Mouse (Mus musculus) cerebellum, postnatal 10 days (tissue): ENCODE data around the gene Higd1a.

ENCODE experiments used
- DNase-seq, 2 experiments: peaks; one replicate each; pipeline ENCODE4 v3.0.0; 2021; ENCODE audit warnings: mixed read lengths in 2 of 2

The Higd1a gene

GRCm38 (mm10) chr9:121830956-121831293 lies 27.2 kb downstream of the Higd1a start:
- peak; percentile 91 to 95 for DNase-seq

DNA sequence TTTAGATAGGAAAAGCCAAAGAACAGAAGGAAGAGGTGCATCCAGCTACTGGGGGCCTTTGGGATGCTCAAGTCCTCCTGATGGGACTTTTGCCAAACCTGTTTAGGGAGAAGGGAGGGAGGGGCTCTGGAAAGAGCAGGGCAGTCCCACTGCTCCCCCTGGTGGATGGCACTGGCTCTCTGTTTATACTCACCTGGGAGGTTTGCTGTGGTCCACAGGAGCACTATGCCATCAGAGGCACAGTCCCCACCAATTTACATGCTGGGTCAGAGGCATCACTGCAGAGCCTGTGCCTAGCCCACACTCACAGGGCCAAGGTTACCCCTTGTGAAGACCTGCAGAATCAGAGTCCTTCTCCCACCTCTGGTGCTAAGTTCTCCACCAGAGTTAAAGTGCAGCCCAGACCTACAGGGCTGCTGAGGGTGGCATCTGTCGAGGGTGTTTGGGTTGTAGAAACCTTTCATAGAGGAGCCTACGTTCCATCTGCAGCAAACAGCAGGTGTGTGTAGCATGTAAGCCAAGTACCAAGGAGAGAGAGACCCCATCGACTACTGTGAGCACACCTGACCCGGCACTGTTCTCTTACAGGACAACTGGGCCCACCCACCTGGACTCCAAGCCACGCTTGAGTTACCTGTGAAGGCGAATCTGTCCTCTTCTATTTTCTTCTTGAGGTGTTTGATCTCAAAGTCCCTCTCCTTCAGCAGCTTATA lies 27.8 kb downstream of the Higd1a start:
- DNase-seq, result peak; percentile 79 to 82

GRCm38 (mm10) chr9:121829270-121829992 lies 28.7 kb downstream of the Higd1a start:
- DNase-seq, result no peak

DNA sequence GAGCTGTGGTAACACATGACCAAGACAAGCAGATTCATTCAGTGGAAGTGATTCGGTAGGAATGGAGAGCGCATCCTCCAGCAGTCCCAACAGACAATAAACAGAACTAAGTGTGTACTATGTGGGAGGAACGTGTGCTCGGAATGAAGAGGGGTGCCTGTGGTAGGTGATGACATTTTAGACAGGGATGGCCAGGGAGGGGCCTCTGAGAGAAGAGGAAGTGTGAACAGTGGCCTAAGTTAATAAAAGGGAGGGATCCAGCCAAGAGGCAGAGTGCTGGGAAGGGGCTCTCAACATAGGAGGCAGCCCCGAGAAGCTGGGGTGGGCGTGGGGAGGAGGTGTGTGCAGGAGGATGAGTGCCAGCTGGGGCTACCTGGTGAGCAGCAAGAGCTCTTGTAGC lies 29.8 kb downstream of the Higd1a start:
- no peak for DNase-seq

DNA sequence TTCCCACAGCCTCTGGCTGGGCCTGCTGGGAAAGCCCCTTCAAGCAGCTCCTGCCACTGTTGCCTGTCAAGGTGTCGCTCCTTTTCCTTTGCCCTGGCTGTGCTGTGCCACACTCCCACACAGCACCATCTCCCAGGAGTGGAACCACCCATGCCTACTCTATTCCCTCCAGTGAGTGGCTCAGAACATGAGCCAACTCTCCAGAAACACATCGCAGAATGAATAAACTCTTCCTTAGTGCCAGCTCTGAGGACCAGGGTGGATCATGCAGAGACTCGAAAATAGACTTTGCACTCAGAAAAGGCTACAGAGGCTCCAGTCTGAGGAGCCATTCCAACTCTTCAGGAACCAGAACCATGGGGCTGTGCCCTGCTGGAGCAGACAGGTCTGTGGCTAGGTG lies 31.8 kb downstream of the Higd1a start:
- DNase-seq, result no peak

DNA sequence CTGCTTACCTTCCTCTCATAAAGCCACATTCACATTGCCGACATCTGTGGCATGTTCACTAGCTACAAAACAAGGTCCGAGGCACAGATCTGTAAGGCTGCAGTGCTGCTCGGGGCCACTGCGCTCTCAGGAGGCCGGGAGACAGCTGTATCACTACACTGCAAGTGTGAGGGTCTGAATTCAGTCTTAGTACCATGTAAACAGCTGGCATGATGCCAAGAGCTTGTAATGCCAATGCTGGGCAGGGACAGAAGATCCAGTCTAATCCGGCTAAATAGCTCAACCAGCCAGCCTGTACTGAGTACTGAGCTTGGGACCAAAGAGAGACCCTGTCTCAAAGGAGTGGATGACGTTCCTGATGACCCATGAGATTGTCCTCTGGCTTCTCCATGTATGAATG lies 34.2 kb downstream of the Higd1a start:
- DNase-seq, result peak; percentile 75 to 78

DNA sequence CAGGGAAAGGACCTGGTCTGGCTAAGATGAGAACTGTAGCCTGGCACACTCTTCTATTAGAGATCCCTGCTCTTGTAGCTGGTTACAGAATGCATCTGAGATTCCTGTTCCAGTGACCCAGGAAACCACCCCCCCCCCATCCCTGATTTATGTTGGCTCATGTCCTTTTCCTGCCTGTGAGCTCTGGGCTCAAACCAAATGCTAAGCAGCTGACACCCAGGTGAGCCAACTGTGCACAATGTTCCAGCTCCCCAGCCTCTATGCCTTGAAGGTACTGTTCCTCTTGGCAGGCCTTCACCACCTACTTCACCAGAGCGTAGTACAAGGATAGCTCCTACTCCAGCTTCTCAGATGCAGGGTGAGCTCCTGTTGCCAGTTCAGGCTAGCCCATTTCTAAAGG lies 35.1 kb downstream of the Higd1a start:
- peak; percentile 51 to 61 for DNase-seq

GRCm38 (mm10) chr9:121822585-121822991 lies 35.6 kb downstream of the Higd1a start:
- peak; percentile 79 to 88 for DNase-seq

DNA sequence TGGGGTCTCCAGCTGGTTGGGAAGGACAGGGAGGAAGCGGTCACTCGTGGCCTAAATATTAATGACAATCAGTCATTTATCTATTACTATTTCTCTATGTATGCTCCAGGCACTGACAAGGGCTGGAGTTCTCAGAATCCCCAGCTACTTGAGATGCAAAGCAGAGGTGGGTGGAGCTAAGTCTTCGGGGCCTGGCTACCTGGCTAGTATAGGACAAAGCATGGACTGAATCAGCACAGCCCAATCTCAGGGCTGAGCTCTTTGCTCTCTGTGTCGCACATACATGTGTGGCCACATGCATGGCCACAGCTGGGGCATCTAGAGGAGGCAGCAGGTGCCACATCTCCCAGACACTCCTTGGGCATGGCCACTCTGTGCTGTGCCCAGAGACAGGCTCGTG lies 37.4 kb downstream of the Higd1a start:
- no peak for DNase-seq

- DNase-seq, result peak; percentile 81 to 84
These were observed 38.2 kb downstream of the Higd1a start for GRCm38 (mm10) chr9:121819771-121820471.

- peak; percentile 36 to 44 for DNase-seq
These were observed 38.9 kb downstream of the Higd1a start for GRCm38 (mm10) chr9:121819073-121819770.

DNA sequence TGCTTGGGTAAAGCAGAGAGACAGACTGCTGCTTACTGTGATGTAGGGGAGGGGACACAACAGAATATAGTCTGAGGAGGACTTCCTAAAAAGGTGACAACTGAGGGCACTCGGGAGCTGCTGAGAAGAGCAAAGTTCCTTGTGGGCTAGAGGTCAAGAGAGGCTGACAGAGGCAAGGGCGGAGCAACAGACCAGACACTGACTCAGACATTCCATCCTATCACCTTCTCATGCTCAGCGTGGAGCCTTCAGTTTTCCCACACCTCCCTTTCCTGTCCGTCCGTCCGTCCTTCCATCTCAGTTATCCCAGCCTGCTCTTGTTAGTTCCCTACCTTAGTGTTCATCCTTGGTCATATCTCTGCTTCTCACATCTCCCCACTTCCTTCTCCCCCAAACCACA lies 43.0 kb downstream of the Higd1a start:
- DNase-seq, result no peak

- peak; percentile 72 to 80 for DNase-seq
These were observed 47.9 kb downstream of the Higd1a start for GRCm38 (mm10) chr9:121810081-121810821.

DNA sequence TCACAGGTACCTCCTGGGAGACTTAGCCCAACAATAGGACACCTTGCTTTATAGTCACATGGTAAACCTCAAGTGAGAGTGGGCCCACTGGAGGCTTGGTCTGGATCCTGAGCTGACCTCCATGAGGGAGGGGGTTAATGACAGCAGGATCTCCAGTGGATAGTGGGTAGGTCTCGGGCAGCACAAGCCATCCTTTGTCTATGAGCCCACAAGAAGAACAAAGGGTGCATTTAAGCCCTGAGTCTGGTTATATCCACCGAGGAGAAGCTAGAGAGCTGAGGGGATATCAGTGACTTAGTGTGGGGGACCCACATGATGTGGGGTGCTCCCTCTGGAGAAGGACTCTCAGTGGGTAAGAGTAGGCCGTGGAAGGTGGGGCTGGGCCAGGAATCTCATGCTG lies 49.7 kb downstream of the Higd1a start:
- DNase-seq, result no peak

DNA sequence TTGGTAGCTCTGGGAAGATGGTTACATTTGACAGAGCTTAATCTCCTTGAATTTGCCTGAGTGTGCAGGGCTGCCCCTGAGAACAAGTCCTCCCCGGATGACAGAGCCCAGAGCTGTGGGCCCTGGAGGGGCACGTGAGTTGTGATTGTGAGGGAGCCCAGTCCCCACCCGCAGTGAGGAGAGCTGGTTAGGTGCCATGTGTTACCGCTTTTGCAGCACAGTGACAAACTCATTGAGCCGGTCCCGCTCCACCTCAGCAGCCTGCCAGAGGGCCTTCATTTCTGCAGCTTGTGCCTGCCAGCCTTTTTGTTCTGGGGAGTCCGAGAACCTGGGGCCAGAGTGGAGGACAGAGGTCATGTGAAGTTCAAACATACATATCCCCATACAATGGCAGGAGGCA lies 50.2 kb downstream of the Higd1a start:
- DNase-seq, result peak; percentile 63 to 72

- DNase-seq, result no peak
These were observed 50.6 kb downstream of the Higd1a start for GRCm38 (mm10) chr9:121807546-121807945.

GRCm38 (mm10) chr9:121802747-121803146 lies 55.4 kb downstream of the Higd1a start:
- no peak for DNase-seq

- DNase-seq, result no peak
These were observed 59.2 kb downstream of the Higd1a start for GRCm38 (mm10) chr9:121798887-121799520.
